Mouse (Mus musculus): Measurements from ENCODE around the gene Ntf5. TPM values are rescaled to one million over a fixed set of nuclear protein-coding genes. Genes with fewer than 3 reads are reported as not detected.

Gene Ntf5
- polyA plus RNA-seq, 1 experiment from 2014 or later: 2.0 TPM

GRCm38 (mm10) chr7:45437521-45438276 lies 24.2 kb downstream of the Ntf5 start, which contains the start of gene Ruvbl2:
Ruvbl2 (minus strand) TSS chr7:45438096.
- H3K27ac ChIP-seq (ENCODE audit: low read depth, low read length): no peak within 1 kb of the TSS
- H3K4me2 ChIP-seq (replicated peaks; ENCODE audit: low read depth): peak within 1 kb of the TSS; percentile 37
- H3K27me3 ChIP-seq (replicated peaks; ENCODE audit: control insufficient read depth, insufficient read depth, low read length): no peaks in the 10 kb centered on the region
- WGBS: 30% methylated on average over 19 of the region's 19 CpGs
- H3K36me3 ChIP-seq (ENCODE audit: control insufficient read depth, insufficient read depth): peaks cover 25% of the 10 kb centered on the region
- H3K9ac ChIP-seq (ENCODE audit: low read depth, low read length): no peak within 1 kb of the TSS
- H3K4me3 ChIP-seq (ENCODE audit: low read depth, low read length): no peak within 1 kb of the TSS
- ATAC-seq: no peak
- peaks cover 4% of the 10 kb centered on the region; the same call in 1 of the 2 replicates for H3K4me1 ChIP-seq (replicated peaks; ENCODE audit: control insufficient read depth, insufficient read depth, low read length)
- no peaks in the 10 kb centered on the region for H3K9me3 ChIP-seq (ENCODE audit: control insufficient read depth)
- peak; percentile 68 for TF ChIP-seq CTCF (IDR thresholded peaks at IDR 0.05; ENCODE audit: low read depth)

GRCm38 (mm10) chr7:45443526-45444420 lies 30.3 kb downstream of the Ntf5 start:
- Histone ChIP-seq H3K9me3 (ENCODE audit: control insufficient read depth) (no peaks in the 10 kb centered on the region), H3K4me3 (ENCODE audit: low read depth, low read length) (no peak overlapping the region), H3K27ac (ENCODE audit: low read depth, low read length) (no peak overlapping the region), H3K9ac (ENCODE audit: low read depth, low read length) (no peak overlapping the region), H3K36me3 (ENCODE audit: control insufficient read depth, insufficient read depth) (peaks cover 43% of the 10 kb centered on the region), H3K4me1 (replicated peaks; ENCODE audit: control insufficient read depth, insufficient read depth, low read length) (no peaks in the 10 kb centered on the region), H3K4me2 (replicated peaks; ENCODE audit: low read depth) (no peak overlapping the region), H3K27me3 (replicated peaks; ENCODE audit: control insufficient read depth, insufficient read depth, low read length) (no peaks in the 10 kb centered on the region)
- WGBS: 73% methylated on average over 22 of the region's 22 CpGs
- no peak for TF ChIP-seq CTCF (IDR thresholded peaks at IDR 0.05; ENCODE audit: low read depth)
- no peak for ATAC-seq

GRCm38 (mm10) chr7:45446589-45446988 lies 33.1 kb downstream of the Ntf5 start:
- no peak for TF ChIP-seq CTCF (IDR thresholded peaks at IDR 0.05; ENCODE audit: low read depth)
- H3K9ac ChIP-seq (ENCODE audit: low read depth, low read length): no peak overlapping the region
- no peak for ATAC-seq
- H3K4me3 ChIP-seq (ENCODE audit: low read depth, low read length): no peak overlapping the region
- peaks cover 33% of the 10 kb centered on the region for H3K36me3 ChIP-seq (ENCODE audit: control insufficient read depth, insufficient read depth)
- H3K27ac ChIP-seq (ENCODE audit: low read depth, low read length): no peak overlapping the region
- H3K4me2 ChIP-seq (replicated peaks; ENCODE audit: low read depth): no peak overlapping the region
- no peaks in the 10 kb centered on the region for H3K4me1 ChIP-seq (replicated peaks; ENCODE audit: control insufficient read depth, insufficient read depth, low read length)
- H3K9me3 ChIP-seq (ENCODE audit: control insufficient read depth): no peaks in the 10 kb centered on the region
- H3K27me3 ChIP-seq (replicated peaks; ENCODE audit: control insufficient read depth, insufficient read depth, low read length): no peaks in the 10 kb centered on the region

GRCm38 (mm10) chr7:45447325-45447990 lies 34.0 kb downstream of the Ntf5 start:
- TF ChIP-seq CTCF (IDR thresholded peaks at IDR 0.05; ENCODE audit: low read depth): peak; percentile 78
- Histone ChIP-seq H3K27ac (ENCODE audit: low read depth, low read length) (no peak overlapping the region), H3K4me1 (replicated peaks; ENCODE audit: control insufficient read depth, insufficient read depth, low read length) (no peaks in the 10 kb centered on the region), H3K9ac (ENCODE audit: low read depth, low read length) (no peak overlapping the region), H3K4me3 (ENCODE audit: low read depth, low read length) (no peak overlapping the region), H3K9me3 (ENCODE audit: control insufficient read depth) (no peaks in the 10 kb centered on the region), H3K27me3 (replicated peaks; ENCODE audit: control insufficient read depth, insufficient read depth, low read length) (no peaks in the 10 kb centered on the region), H3K4me2 (replicated peaks; ENCODE audit: low read depth) (no peak overlapping the region), H3K36me3 (ENCODE audit: control insufficient read depth, insufficient read depth) (peaks cover 40% of the 10 kb centered on the region)
- no peak for ATAC-seq
- 44% methylated on average over 11 of the region's 11 CpGs for WGBS

- no peak for TF ChIP-seq CTCF (IDR thresholded peaks at IDR 0.05; ENCODE audit: low read depth)
- Histone ChIP-seq H3K9ac (ENCODE audit: low read depth, low read length) (no peak overlapping the region), H3K27me3 (replicated peaks; ENCODE audit: control insufficient read depth, insufficient read depth, low read length) (no peaks in the 10 kb centered on the region), H3K4me3 (ENCODE audit: low read depth, low read length) (no peak overlapping the region), H3K36me3 (ENCODE audit: control insufficient read depth, insufficient read depth) (peaks cover 35% of the 10 kb centered on the region; the same call in 1 of the 2 replicates), H3K27ac (ENCODE audit: low read depth, low read length) (no peak overlapping the region), H3K4me1 (replicated peaks; ENCODE audit: control insufficient read depth, insufficient read depth, low read length) (no peaks in the 10 kb centered on the region), H3K4me2 (replicated peaks; ENCODE audit: low read depth) (no peak overlapping the region), H3K9me3 (ENCODE audit: control insufficient read depth) (no peaks in the 10 kb centered on the region)
- ATAC-seq: no peak
- WGBS: 90% methylated on average over 1 of the region's 1 CpGs
Observed at GRCm38 (mm10) chr7:45449974-45450373, 36.5 kb downstream of the Ntf5 start.
